Mouse (Mus musculus) granulocyte monocyte progenitor cell, adult 5-6 weeks (primary cell): ENCODE data around the gene Amh. TPM values are rescaled to one million over a fixed set of nuclear protein-coding genes. Genes with fewer than 3 reads are reported as not detected.
A peak's percentile ranks its signal among the peaks of the same experiment; 100 is the strongest.
"Not testable (repeated sequence)": the region's sequence is repeated elsewhere in the genome, so short reads cannot be mapped to it uniquely, and the experiment has no call there.

Source experiments
- ATAC-seq: replicated peaks from 2 replicates; pipeline ENCODE4 v1.8.0; 2016; ENCODE audit warnings: mild to moderate bottlenecking, moderate TSS enrichment, inconsistent platforms; ENCODE audit not compliant: poor library complexity, severe bottlenecking
- total RNA-seq, 2 experiments: library from RNA; stranded (forward) in 1 of 2; stranded (reverse) in 1 of 2; fragments of 200-712, 200-1000 nt in 1 of 2; fragments of >200 nt in 1 of 2; fragmentation: Nextera tagmentation in 1 of 2; gene quantifications; 2 replicates each; pipeline ENCODE4 v1.2.3; 2014 to 2017

Gene Amh
- total RNA-seq, 2 experiments from 2014 or later = 0.15 TPM; not detected in 1

DNA sequence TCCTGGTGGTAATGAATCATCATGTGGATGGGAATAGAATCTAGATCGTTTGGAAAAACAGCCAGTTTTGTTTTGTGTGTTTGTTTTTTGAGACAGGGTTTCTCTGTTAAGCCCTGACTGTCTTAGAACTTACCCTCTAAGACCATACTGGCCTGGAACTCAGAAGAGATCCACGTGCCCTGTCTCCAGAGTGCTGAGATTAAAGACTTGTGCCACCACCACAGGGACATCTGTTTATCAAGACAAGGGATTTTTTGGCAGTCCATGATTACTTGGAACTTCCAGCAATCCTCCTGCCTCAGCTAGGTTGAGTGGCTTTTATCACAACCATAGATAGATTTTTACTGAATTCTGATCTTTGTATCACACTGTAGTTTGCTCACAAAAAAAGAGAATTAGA lies 19.8 kb downstream of the Amh start:
- ATAC-seq = no peak

GRCm38 (mm10) chr10:80826151-80827062 lies 21.4 kb downstream of the Amh start, which contains the start of gene Oaz1:
Gene Oaz1, plus strand, starts transcription at chr10:80826656.
- ATAC-seq = peak; percentile 79

- ATAC-seq = no peak
These were observed 22.2 kb downstream of the Amh start for GRCm38 (mm10) chr10:80827063-80827869.

GRCm38 (mm10) chr10:80827870-80828420 lies 22.9 kb downstream of the Amh start:
- ATAC-seq = no peak

DNA sequence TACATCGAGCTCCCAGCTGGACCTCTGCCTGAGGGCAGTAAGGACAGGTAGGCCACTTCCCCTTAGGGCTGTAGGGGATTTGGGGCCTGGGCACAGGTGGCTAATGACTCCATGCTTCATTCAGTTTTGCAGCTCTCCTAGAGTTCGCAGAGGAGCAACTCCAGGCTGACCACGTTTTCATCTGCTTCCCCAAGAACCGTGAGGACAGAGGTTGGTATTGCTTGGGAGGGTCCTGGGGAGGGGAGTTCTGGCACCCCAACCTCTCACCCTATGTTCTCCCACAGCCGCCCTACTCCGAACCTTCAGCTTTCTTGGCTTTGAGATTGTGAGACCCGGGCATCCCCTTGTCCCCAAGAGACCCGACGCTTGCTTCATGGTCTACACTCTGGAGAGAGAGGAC lies 23.5 kb downstream of the Amh start:
- ATAC-seq = not testable (repeated sequence)

DNA sequence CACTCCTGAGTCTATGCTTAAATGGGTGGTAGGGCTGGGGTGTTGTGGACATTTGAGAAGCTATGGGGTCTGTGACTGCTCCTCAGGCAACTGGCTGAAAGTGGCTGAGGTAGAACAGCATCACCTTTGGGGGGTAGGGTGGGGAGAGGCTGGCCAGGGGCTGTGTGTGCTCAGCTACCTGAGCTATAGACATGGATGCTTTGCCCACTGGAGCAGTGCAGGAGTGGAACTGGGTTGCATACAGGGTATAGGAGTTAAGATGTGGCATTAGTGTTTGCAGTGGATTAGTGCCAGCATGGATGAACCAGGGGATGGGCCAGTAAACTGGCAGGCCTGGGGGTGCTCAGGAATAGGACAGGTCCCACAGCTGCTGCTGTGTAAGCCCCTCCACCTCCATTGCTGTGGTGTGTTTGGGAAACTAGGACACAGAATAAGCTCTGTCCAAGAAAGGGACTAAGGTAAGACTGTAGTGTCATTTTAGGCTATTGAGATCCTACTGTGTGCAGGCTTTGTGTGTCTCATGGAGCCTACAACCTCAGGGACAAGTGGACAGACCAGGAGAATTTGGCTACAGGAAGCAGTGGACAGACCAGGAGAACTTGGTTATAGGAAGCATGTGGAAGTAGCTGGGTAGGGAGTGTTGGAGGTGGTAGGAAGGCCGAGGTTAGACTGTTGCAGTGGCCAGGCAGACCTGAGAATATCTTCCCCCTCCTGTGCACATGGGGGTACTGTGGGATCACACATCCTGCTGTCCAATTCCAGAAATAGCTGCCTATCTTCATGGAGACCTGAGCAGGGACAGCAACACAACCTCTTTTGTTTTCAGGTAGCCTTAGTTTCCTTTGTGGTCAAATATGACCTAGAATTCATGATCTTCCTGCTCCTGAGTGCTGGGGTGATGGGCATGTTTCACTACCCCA lies 24.6 kb downstream of the Amh start:
- no peak for ATAC-seq

- ATAC-seq = peak; percentile 45
These were observed 26.1 kb downstream of the Amh start for GRCm38 (mm10) chr10:80831136-80831535.

- ATAC-seq = no peak
These were observed 27.8 kb downstream of the Amh start for GRCm38 (mm10) chr10:80832818-80833217.

- no peak for ATAC-seq
These were observed 30.6 kb downstream of the Amh start for GRCm38 (mm10) chr10:80835617-80836016.

GRCm38 (mm10) chr10:80836949-80837379 lies 31.9 kb downstream of the Amh start:
- peak; percentile 29 for ATAC-seq

DNA sequence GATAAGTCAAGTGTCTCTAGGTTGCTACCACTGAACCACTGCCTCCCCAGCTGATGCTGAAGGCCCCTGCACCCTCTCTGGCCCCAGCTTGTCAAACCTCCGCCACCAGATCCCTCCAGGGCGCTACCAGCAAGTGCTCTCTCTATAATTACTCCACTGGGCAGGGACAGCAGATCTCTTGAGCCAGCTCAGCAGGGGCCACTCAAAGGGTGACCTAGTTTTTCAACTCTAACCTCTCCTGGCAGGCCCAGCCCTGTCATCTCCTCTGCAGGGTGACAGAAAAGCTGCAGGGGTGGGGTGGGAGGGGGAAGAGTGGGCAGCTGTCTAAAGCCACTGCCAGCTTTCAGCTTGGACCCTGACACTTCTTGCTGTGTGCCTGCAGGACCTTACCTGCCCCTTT lies 32.8 kb downstream of the Amh start:
- ATAC-seq = no peak

DNA sequence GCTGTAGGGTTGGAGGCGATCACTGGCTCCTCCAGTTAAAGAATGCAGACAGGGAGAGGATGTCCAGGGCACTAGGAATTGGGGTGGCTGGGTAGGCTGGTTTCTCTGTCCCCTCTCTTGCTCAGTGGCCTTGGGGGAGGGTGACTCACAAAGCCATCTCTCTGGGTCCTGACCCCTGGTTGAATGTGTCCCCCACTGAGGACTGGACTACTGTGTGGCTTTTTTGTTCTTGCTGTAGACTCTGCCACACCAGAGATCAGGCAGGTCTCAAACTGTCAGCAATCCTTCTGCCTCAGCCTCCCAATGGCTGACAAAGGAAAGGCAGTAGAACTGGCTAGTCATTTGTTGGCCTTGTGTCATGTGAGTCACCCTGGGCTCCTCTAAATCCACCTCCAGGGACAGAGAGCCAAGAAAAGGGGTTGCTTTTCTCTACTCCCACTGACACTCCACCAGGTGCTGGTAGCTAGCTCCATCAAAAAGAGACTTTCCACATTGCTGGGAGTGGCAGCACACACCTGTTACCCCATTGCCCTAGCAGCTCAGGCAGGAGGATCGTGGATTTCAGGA lies 33.4 kb downstream of the Amh start:
- no peak for ATAC-seq

GRCm38 (mm10) chr10:80839848-80840247 lies 34.8 kb downstream of the Amh start:
- no peak for ATAC-seq

- no peak for ATAC-seq
These were observed 36.6 kb downstream of the Amh start for GRCm38 (mm10) chr10:80841685-80842084.

DNA sequence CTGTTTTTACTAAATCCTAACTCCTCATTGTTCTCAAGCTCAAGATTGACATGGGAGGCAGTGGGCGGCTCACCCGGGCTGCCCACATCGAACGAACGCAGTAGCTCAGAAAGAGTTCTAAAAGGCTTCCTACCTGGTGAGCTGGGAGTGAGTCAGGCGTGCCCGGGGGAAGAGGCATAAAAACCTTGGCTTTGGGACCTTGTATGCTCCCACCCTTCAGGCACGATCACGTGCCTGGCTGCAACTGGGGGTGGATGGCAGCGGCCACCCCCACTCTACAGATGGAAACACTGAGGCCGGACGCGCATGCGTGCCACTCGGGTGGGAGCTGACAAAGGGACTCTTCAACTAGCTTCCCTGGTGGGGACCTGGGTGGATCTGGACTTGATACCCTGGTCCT lies 37.3 kb downstream of the Amh start:
- no peak for ATAC-seq

GRCm38 (mm10) chr10:80843087-80843930 lies 38.3 kb downstream of the Amh start:
- no peak for ATAC-seq

- ATAC-seq = peak; percentile 26; the same call in 1 of the 2 replicates
These were observed 39.0 kb downstream of the Amh start, which contains the start of gene Lingo3 for GRCm38 (mm10) chr10:80843931-80844547. Gene Lingo3, minus strand, starts transcription at chr10:80844039.

DNA sequence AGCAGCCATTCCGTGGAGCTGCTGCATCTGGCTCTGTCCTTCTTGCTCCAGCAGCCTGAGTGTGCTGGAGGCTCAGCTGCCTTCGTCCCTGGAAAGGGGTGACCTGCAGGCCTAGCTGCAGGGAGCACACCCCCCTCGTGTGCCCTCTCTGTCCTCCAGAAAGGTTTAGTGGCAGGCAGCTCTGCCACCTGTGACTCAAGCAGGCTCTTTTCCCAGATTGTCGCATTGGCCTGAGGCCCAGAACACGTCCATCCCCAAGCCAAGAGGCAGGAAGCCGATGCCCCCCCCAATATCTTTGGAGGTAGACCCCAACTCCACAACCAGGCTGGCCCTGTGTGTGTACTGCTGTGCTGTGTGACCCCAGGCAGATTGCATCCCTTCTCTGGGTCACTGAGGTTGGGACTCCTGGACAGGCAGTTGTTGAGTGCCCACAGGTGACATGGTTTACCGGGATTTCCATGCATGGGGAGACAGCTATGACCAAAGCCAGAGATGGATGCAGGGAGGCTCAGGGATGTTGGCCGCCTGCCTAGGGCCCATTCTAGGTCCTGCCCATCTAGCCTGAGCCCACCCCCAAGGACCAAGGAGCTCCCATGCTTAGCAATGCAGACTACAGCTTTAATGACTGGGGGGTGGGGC lies 40.1 kb downstream of the Amh start:
- no peak for ATAC-seq
